Mouse (Mus musculus) erythroblast, adult 5-6 weeks (primary cell): ENCODE data around the gene Swap70. TPM values are rescaled to one million over a fixed set of nuclear protein-coding genes. Genes with fewer than 3 reads are reported as not detected.

Source experiments
- ATAC-seq: replicated peaks from 2 replicates; pipeline ENCODE4 v1.8.0; 2016; ENCODE audit warnings: moderate number of reproducible peaks, mild to moderate bottlenecking, moderate TSS enrichment, inconsistent platforms; ENCODE audit not compliant: poor library complexity, low FRiP score, severe bottlenecking
- total RNA-seq, 2 experiments: library from RNA; stranded (forward) in 1 of 2; stranded (reverse) in 1 of 2; fragments of 150-400 nt in 1 of 2; fragments of 200-764, 138-1000 nt in 1 of 2; gene quantifications; 2 replicates each; pipeline versions ENCODE4 v1.2.3 to v1.2.4; 2015 to 2017; ENCODE audit warnings: low replicate concordance in 2 of 2

The Swap70 gene
- total RNA-seq, 2 experiments from 2014 or later = 3.1 to 11.2 TPM

DNA sequence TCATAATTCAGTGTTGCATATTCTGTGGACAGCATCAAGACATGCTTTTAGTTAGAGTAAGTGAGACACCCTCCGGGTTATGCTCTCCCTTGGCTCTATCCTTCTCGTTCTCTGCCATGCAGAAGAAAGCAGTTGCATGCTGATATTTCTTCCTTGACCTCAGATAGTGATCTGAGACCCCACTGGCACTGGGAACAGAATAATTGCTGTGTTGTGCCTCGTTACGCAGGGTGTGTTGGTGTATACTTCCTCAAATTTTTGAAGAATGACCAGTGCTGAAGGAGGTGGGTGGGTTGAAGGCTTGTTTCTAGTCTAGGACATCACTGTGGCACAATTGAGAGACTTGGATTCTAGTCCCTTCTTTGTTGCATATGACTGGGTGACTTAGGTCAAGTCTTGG lies 14.6 kb downstream of the Swap70 start:
- no peak for ATAC-seq

DNA sequence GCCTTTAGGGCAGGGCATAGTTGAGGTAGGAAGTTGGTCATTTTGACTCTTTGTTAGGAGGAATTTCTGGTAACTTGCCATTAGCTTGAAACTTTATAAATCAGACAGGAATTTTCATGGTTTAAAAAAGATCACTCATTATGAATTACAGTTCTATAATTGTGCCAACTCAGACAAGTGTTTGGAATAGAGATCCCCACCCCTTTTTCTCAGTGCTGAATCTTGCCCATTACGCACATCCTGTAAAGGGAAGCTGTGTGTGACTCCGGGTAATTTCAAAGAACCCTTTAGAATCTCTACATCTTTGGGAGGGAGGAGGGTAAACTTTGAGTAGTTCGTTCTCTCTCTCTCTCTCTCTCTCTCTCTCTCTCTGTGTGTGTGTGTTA lies 15.9 kb downstream of the Swap70 start:
- ATAC-seq = no peak

DNA sequence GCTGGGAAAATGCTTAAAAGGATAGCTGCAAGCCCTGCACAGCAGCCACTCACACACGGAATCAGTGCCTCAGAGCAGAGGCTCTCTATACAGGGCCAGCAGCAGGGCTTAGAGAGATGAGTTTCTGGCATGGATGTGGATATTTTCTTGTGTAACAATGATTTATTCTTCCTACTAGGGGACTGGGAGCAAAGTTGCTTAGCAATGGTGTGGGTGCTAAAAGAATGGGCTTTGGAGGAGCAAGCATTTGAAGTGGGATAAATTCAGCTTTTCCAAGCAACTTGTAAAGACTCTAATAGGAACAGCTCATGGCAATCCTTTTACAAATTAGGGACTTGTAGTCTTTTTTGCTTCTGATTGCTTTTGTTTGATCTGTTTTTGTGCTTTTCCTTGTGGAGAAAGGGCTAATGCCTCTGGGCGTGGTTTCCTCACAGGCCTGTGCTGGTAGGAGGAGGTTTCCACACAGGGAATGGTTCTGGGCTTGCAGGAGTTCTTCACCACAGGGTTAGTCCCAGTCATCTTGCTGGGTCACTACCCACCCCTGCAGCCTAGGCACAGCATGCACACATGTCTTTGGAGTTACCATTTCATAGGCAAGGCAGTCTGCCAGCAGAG lies 16.4 kb downstream of the Swap70 start:
- ATAC-seq = no peak

DNA sequence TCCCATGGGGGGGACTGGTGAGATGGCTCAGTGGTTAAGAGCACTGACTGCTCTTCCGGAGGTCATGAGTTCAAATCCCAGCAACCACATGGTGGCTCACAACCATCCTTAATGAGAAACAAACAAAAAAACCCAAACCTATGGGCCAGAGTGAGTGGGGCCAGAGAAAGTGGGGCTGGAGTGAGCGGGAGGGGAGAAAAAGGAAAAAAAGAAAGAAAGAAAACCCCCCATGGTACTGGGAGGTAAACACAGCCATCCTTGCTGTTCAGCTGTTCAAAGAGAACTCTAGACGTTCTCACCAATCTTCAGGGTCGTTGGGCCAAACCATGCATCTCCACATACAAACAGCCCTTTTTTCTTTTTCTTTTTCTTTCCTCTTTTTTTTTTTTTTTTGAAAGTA lies 18.1 kb downstream of the Swap70 start:
- no peak for ATAC-seq

DNA sequence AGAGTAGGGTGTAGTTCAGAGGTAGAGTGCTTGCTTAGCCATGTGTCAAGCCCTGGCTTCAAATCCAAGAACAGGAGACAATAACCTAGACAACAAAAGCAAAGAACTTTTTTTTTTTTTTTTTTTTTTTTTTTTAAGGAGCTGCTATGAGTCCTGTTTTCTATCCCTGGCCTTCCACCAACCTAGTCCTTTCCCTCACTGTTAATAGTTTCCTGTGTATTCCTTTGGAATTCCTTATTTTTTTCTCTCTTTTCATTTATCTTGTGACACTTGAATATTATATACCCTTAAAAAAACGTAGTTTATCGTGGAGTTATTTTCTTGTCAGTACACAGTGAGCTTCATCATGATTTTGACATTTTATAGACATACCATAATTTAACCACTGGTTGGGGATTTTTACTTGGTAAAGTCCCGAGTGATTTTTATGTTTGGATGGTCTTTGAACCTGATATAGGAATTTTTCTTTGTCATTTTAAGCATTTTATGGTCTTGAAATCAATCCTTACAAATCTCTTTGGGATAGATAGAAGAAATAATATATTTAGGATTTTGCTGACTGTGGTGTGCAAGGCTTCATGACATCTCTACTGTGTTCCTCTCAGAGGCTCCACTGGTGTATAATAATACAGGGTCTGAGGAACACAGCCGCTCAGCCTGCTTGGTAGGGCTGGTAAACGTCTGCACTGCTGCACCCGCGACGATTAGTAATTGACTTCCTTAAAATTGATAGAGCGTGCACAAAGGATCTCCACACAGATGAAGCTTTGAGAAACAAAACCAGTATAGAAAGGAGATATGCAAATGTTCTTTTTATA lies 20.2 kb downstream of the Swap70 start:
- no peak for ATAC-seq

DNA sequence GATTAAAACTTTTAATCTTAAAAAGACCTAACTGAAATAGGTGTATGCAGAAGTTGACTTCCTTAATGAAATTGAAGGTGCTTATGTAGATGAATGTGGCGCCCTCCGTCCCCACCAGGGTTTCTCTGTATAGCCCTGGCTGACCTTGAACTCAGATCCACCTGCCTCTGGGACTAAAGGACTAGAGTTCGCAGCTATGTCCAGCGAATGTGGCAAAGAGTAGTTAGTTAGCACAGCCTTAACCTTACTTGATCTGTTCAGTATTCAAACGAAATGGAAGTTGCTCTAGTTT lies 20.7 kb downstream of the Swap70 start:
- ATAC-seq = no peak

DNA sequence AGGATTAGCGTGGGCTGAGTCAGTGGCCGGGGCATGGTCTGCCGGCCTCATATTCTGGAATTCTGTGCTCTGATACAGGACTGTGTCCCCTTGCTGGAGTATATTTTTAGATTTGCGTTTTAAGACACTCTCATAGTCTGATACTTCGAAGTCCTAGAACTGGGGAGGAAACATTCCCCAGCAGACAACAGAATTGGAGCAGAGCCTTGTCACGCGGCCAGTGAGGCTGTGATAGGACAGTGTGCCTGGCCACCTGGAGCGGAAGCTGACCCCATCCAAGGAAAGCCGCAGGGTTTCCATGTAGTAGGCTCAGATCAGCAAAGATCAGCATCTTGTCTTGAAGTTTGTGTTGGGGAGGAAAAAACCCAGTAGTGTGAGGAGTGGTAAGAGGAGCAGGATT lies 23.6 kb downstream of the Swap70 start:
- ATAC-seq = no peak

DNA sequence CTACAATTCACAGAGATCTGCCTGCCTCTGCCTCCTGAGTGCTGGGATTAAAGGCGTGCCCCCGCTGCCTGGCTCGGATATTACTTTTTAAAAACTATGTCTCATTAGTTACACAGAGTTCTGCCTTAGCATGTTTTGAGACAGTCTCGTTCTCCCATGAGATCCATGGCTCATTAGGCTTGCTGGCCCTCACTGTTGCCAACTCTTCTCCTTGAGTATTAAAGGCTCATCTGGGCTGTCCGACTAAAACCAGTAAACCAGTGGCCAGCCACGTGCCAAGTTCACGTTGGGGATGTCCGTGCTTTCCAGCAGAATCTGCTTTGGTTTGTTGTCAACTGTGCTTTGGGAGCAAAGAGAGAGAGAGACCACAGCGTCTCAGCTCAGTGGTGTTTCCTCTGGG lies 25.0 kb downstream of the Swap70 start:
- no peak for ATAC-seq

DNA sequence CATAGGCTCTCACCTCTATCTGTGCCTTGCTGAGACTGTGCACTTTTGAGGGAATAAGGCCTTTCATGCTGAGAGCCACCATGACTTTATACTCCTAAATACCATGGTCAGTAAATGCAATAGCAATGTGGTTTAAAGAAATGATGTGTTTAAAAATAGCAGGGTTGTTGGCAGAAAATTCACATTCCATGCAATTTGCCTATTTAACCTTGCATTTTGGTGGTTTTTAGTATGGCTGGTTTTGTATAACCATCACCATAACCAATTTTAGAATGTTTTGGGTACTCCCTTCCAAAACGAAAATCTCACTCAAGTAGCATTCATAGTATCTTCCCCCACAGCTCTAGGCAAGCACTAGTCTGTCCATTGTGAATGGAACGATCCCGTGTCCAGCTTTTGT lies 26.3 kb downstream of the Swap70 start:
- ATAC-seq = no peak

DNA sequence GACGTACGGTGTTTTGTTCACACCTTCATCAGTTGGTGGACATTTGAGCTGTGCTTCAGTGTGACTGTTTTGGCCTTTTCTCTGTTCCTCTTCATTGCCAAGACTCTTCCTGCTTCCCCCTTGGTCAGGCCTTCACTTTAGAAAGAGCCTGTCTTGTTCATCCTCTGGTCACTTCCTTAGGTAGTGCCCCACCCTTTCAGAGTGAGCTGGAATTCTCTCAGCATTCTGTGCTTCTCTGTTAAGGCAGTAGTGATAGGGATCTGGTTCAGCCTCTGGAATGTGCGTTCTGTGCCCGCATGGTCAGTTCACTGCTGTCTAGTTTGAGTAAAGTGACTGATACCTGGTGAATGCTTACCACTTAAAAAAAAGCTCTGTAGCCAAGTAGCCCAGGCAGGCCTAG lies 27.2 kb downstream of the Swap70 start:
- ATAC-seq = no peak

DNA sequence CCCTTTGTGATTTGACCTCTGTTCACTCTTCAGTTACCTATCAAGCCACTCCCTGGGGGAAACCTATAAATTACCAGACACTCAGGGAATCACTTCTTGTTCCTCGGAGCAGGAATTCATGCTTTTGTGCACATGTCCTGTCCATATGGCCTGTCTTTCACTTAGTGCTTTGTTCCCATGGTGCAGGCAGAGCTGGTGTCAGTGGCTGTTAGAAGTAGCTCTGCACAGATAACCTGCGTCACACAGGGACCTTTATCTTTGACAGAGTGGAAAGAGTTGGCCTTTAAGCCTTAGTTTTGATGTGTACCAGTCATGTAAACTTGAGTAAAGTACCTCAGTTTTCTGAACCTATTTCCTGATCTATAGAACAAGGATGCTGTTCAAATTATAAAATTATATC lies 32.4 kb downstream of the Swap70 start:
- no peak for ATAC-seq

DNA sequence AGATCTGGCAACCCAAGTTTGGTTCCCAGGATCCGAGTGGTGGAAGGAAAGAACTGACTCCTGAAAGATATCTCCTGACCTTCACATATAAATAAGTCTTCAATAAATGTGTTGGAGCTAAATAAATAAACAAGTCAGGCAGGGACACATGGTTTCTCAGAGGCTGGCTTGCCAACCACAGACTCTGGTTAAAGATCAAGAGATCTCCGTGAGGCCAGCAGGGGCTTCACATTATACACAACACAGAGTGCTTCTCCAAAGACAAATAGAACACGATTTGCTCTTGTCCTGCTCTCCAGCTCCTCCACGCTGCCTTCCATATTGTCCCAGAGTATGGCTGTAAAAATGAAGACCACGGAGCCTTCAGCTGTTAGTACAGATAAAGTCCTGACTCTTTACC lies 32.9 kb downstream of the Swap70 start:
- ATAC-seq = no peak

DNA sequence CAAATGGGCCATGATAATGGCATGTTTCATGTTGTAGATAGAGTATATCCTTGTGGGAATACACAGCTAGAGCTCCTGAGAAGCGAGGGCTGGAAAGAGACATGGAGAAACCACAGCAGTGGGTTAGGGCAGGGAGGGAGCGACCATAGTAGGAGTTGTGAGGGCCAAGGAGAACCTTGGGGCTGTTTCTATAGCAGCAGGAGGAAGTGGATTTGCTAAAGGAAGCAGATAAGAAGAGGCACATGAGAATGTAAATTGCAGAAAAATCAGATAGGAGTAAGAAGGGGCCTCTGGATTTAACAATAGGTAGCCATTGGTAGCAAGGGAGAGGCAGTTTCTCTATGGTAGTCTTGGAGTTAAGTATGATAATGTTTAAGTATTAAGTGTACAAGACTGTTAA lies 35.5 kb downstream of the Swap70 start:
- ATAC-seq = no peak

DNA sequence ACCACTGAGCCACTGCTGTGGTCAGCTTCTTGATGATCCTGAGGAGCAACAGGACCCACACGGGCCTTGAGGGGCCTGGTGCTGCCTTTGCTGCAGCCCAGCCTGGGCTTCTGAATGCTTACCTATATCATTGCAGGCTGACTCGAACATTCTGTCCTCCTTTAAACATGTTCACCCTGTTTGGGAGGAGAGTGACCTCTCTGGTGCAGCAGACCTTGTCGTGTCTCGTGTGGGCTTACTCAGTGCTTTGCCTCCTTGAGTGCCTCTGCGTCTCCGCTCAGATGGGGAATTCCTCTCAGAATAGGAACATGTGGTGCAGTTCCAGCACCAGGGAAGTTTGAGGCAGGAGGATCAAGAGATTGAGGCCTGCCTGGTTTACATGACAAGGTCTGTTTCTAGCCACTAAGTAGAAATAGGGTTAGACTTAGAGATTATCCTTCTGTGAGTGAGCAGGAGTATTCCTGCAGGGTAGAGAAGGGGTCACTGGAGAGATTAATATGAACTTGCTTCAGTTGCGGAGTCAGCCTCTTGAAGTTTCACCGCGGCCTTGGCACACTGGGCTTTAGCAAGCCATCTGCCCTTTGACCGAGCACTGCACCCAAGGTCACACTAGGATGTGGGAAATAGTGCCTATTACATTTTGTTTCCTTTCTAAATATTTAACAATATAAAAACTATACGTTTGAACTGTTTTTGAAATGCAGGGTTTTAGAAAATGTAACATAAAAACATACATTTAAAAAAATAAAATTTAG lies 36.9 kb downstream of the Swap70 start:
- ATAC-seq = no peak

DNA sequence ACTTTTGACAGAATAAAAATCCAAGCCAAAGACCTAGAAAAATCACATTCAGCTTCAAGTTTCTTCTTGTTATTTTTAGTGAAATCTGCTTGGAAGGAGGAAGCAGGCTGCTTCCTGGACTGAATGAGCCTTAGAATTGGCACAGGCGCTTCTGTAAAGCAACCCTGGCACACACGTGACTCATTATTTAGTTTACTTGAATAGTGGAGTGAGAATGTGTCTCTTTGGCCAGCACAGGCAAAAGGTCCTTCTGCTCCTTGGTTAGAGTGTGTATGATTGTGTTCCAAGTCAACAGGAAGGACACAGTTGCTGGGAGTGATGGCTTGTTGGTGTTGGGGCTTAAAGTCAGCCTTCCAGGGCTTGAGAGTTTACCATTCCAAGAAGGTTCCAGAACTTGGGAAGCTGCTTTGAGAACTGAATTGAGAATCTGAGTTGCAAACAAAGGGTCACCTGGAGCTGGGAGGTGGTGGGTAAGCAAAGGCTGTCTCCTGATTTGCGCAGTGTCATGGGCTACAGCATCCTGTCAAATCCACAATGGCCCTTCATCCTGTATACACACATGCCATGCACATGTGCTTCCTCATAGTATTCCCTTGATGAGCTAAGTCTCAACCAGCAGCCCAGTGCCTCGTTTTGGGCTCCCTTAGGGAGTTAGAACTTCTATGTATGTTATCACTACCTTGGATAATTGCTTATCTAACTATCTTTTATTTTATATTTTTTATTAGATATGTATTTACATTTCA lies 38.6 kb downstream of the Swap70 start:
- ATAC-seq = no peak

DNA sequence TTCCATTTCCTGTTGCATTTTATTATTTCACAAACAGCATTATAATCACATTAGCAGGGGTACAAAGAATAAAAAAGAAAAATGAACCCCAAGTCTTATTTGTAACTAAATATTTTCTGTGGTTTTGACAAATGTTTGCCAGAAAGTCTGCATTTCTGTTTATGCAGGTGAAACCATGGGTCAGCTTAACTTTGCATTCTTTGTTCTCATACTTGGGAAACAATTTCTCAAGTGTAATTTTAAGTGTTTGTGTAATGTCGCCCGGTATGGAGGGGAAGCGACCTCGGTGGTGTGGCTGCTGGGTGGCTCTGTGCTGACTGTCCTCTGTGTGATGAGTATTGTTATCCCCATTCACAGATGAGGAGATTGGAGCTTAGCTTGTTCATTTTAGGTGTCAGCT lies 40.3 kb downstream of the Swap70 start:
- ATAC-seq = no peak

DNA sequence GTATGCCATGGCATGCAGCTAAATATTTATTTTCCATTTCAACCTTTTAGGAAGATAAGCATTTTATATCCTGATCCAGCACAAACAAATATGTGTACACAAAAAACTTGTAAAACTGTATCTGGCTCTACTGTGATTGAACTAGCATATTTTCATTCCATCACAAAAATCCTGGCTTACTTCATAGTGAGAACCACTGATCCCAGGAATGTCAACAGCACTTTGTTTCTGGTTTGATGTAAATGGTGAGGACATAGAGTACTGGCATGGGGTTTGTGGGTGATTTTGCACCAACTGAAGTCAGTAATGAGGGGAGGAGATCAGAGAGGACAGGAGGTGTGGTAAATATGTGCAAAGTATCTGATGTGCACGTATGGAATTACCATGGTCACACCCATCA lies 41.1 kb downstream of the Swap70 start:
- no peak for ATAC-seq

DNA sequence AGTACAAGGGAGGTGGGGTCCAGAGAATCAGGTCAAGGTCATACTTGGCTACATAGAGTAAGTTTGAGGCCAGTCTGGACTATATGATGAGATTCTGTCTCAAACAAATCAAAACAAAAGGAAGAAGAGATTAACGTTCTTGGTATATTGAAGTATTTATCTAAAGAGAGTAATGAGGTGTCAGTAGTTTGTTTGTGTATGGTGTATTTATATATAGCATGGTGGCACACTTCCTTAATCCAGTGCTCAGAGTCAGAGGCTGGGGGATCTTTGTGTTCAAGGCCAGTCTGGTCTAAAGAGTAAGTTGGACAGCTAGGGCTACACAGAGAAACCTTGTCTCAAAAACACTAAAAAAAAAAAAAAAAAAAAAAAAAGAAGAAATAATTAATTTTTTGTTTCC lies 42.0 kb downstream of the Swap70 start:
- ATAC-seq = no peak

DNA sequence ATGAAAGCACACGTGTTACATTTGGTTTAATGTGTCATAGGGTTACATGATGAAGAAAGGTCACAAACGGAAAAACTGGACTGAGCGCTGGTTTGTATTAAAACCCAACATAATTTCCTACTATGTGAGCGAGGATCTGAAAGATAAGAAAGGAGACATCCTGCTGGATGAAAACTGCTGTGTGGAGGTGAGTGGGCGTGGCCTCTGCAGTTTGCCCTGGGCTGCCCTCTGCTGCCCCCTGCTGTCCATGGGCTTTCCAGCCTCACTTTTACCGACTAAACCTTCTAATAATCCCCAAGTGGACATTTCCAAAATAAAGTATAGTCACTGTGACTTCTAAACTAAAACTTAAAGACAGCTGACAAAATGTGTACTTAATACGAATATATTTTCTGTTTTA lies 44.3 kb downstream of the Swap70 start:
- peak; percentile 89 for ATAC-seq

DNA sequence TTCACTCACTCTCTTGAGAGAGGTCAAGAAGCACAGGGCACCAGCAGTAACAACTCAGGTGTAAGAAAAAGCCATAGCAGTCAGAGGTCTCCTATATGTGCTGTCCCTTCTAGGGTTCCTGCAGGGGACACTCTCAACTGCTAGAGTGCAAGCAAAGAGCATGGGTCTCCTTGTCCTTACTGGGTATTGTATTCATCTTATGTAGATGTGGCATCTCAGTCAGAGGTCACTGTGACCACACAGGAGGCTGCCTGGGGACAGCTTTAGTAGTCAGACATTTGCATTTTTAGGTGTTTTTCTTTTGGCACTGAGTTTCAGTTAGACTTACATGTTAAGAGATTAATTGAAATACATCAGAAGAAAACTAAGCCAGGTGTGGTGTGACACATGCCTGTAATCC lies 45.5 kb downstream of the Swap70 start:
- no peak for ATAC-seq

DNA sequence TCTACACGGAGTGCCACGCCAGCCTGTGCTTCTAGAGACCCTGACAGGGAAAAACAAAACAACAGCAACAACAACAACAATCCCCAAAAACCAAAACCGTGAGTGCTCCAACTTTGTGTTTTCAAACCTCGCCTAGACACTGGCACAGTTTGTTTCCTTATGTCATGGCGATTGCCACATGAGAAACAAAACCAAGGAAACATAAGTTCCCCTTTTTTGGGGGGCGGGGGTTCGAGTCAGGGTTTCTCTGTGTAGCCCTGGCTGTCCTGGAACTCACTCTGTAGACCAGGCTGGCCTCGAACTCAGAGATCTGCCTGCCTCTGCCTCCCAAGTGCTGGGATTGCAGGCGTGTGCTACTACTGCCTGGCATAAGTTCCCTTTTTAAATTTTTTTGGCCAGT lies 46.5 kb downstream of the Swap70 start:
- ATAC-seq = no peak
